Mouse (Mus musculus): ENCODE results near the gene Nck1.
A peak's percentile ranks its signal among the peaks of the same experiment; 100 is the strongest.

Nck1 gene

GRCm38 (mm10) chr9:100545715-100546593 is at the start of gene Nck1:
Gene Nck1 (minus strand): TSS chr9:100546134.
- DNase-seq (ENCODE audit: low spot score in 2 of 2): peak; percentile 99

GRCm38 (mm10) chr9:100590462-100590861 is 44.5 kb upstream of the Nck1 start:
- DNase-seq (ENCODE audit: low spot score in 2 of 2): no peak

- DNase-seq (ENCODE audit: low spot score in 2 of 2): no peak
Measured at GRCm38 (mm10) chr9:100584031-100584430, 38.1 kb upstream of the Nck1 start.

GRCm38 (mm10) chr9:100582883-100583575 is 37.1 kb upstream of the Nck1 start:
- DNase-seq (ENCODE audit: low spot score in 2 of 2): no peak

- no peak for DNase-seq (ENCODE audit: low spot score in 2 of 2)
Measured at GRCm38 (mm10) chr9:100581543-100582492, 35.9 kb upstream of the Nck1 start.

GRCm38 (mm10) chr9:100580196-100580740 is 34.3 kb upstream of the Nck1 start:
- DNase-seq (ENCODE audit: low spot score in 2 of 2): no peak

- no peak for DNase-seq (ENCODE audit: low spot score in 2 of 2)
Measured at GRCm38 (mm10) chr9:100573942-100574341, 28.0 kb upstream of the Nck1 start.

GRCm38 (mm10) chr9:100573300-100573699 is 27.4 kb upstream of the Nck1 start:
- no peak for DNase-seq (ENCODE audit: low spot score in 2 of 2)

- no peak for DNase-seq (ENCODE audit: low spot score in 2 of 2)
Measured at GRCm38 (mm10) chr9:100571511-100571910, 25.6 kb upstream of the Nck1 start.

GRCm38 (mm10) chr9:100570626-100571233 is 24.8 kb upstream of the Nck1 start, which contains the start of gene Slc35g2:
Gene Slc35g2 (minus strand): TSS chr9:100571090.
- peak in 1 of 2 experiments; percentile 63 for DNase-seq (ENCODE audit: low spot score in 2 of 2)

GRCm38 (mm10) chr9:100569798-100570625 is 24.1 kb upstream of the Nck1 start:
- DNase-seq (ENCODE audit: low spot score in 2 of 2): no peak

GRCm38 (mm10) chr9:100560251-100560890 is 14.4 kb upstream of the Nck1 start:
- DNase-seq (ENCODE audit: low spot score in 2 of 2): no peak

- DNase-seq (ENCODE audit: low spot score in 2 of 2): no peak
Measured at GRCm38 (mm10) chr9:100558991-100559390, 13.1 kb upstream of the Nck1 start.

- DNase-seq (ENCODE audit: low spot score in 2 of 2): no peak
Measured at GRCm38 (mm10) chr9:100558023-100558573, 12.2 kb upstream of the Nck1 start.

- DNase-seq (ENCODE audit: low spot score in 2 of 2): no peak
Measured at GRCm38 (mm10) chr9:100555686-100556085, 9.8 kb upstream of the Nck1 start.

- peak; percentile 34 to 71 for DNase-seq (ENCODE audit: low spot score in 2 of 2)
Measured at GRCm38 (mm10) chr9:100548313-100548712, 2.4 kb upstream of the Nck1 start.

- no peak for DNase-seq (ENCODE audit: low spot score in 2 of 2)
Measured at GRCm38 (mm10) chr9:100546594-100546910, 618 bp upstream of the Nck1 start.

GRCm38 (mm10) chr9:100544948-100545714 is 803 bp downstream of the Nck1 start:
- DNase-seq (ENCODE audit: low spot score in 2 of 2): no peak

Data from spleen, postnatal 4 days (tissue).